Mouse (Mus musculus): ENCODE results near the gene Grtp1. TPM values are rescaled to one million over a fixed set of nuclear protein-coding genes. Genes with fewer than 3 reads are reported as not detected.
A peak's percentile ranks its signal among the peaks of the same experiment; 100 is the strongest.

The Grtp1 gene
- polyA plus RNA-seq, 1 experiment from 2014 or later, result 15.3 TPM

DNA sequence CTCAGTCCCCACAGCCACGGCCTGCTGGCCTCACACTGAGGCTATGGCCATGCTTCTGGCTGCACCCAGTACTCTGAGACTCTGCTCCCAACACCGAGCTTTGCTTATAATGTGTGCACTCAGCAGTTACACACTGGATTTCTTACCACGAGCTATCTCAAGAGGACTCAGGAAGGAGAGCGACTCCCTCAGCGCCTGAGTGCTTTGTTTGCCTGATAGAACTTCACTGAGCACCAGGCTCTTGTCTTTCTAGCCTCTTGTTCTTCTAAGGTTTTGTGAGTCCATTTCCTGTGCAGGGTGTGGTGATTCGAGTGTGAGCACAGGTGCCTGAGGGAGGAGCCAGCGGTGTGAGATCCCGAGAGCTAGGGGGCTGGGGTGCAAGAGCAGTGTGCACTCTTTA is 75.5 kb downstream of the Grtp1 start:
- Histone ChIP-seq H3K36me3 (replicated peaks) (peaks cover 92% of the 10 kb centered on the region), H3K4me1 (no peaks in the 10 kb centered on the region), H3K4me3 (no peak overlapping the region), H3K9me3 (no peaks in the 10 kb centered on the region), H3K27me3 (replicated peaks; ENCODE audit: low read depth, poor library complexity, severe bottlenecking) (no peaks in the 10 kb centered on the region), H3K27ac (replicated peaks) (no peak overlapping the region)
- 93% methylated on average over 8 of the region's 8 CpGs for WGBS
- DNase-seq (ENCODE audit: low spot score), result no peak

- H3K4me1 ChIP-seq, result no peaks in the 10 kb centered on the region
- no peak for DNase-seq (ENCODE audit: low spot score)
- 92% methylated on average over 7 of the region's 7 CpGs for WGBS
- H3K36me3 ChIP-seq (replicated peaks), result peaks cover 90% of the 10 kb centered on the region
- no peaks in the 10 kb centered on the region for H3K9me3 ChIP-seq
- H3K4me3 ChIP-seq, result no peak overlapping the region
- H3K27me3 ChIP-seq (replicated peaks; ENCODE audit: low read depth, poor library complexity, severe bottlenecking), result no peaks in the 10 kb centered on the region
- H3K27ac ChIP-seq (replicated peaks), result no peak overlapping the region
Observed at GRCm38 (mm10) chr8:13122887-13123421, 77.5 kb downstream of the Grtp1 start.

MicroRNAs within 50 kb of the gene (microRNA counts, 519-probe panel; counts per million panel counts)
- microRNA mmu-miR-1968, result 3,108 counts per million, percentile 70 among the panel's probes with 10 or more counts

Small RNAs within 50 kb of the gene (microRNA-seq; reads per million reads assigned to microRNA genes)
- gene Mir1968 (21.0 reads per million, percentile 30 among the genes with 10 or more reads in this experiment), gene Mir7065 (not detected)

Other genes with a start within 250 kb of the Grtp1 start
- gene F7, start 174.6 kb downstream of the Grtp1 start, polyA plus RNA-seq (2016; fragmentation: Nextera tagmentation; extraction: Ambion mirVana), result 0.13 and 0.15 TPM in 2 replicates
- 0.91 and 0.97 TPM in 2 replicates for gene F10, start 163.3 kb downstream of the Grtp1 start, polyA plus RNA-seq (2016; fragmentation: Nextera tagmentation; extraction: Ambion mirVana)
- 0.20 and 0.24 TPM in 2 replicates for gene Proz, start 139.7 kb downstream of the Grtp1 start, polyA plus RNA-seq (2016; fragmentation: Nextera tagmentation; extraction: Ambion mirVana)
- gene Pcid2, start 95.2 kb downstream of the Grtp1 start, polyA plus RNA-seq (2016; fragmentation: Nextera tagmentation; extraction: Ambion mirVana), result 57.8 and 59.2 TPM in 2 replicates
- 90.3 and 96.0 TPM in 2 replicates for gene Cul4a, start 95.0 kb downstream of the Grtp1 start, polyA plus RNA-seq (2016; fragmentation: Nextera tagmentation; extraction: Ambion mirVana)
- 183 TPM in 2 replicates for gene Lamp1, start 41.5 kb downstream of the Grtp1 start, polyA plus RNA-seq (2016; fragmentation: Nextera tagmentation; extraction: Ambion mirVana)
- 0.39 and 0.70 TPM in 2 replicates for gene Adprhl1, start 53.5 kb upstream of the Grtp1 start, polyA plus RNA-seq (2016; fragmentation: Nextera tagmentation; extraction: Ambion mirVana)
- 22.5 and 23.7 TPM in 2 replicates for gene Dcun1d2, start 87.5 kb upstream of the Grtp1 start, polyA plus RNA-seq (2016; fragmentation: Nextera tagmentation; extraction: Ambion mirVana)
- gene Tmco3, start 87.6 kb upstream of the Grtp1 start, polyA plus RNA-seq (2016; fragmentation: Nextera tagmentation; extraction: Ambion mirVana), result 33.7 and 37.8 TPM in 2 replicates
- 182 and 193 TPM in 2 replicates for gene Tfdp1, start 138.1 kb upstream of the Grtp1 start, polyA plus RNA-seq (2016; fragmentation: Nextera tagmentation; extraction: Ambion mirVana)
- not detected in 2 replicates for gene Atp4b, start 196.2 kb upstream of the Grtp1 start, polyA plus RNA-seq (2016; fragmentation: Nextera tagmentation; extraction: Ambion mirVana)
- gene Grk1, start 204.5 kb upstream of the Grtp1 start, polyA plus RNA-seq (2016; fragmentation: Nextera tagmentation; extraction: Ambion mirVana), result 0.02 and 0.03 TPM in 2 replicates
- gene Tmem255b, start 234.6 kb upstream of the Grtp1 start, polyA plus RNA-seq (2016; fragmentation: Nextera tagmentation; extraction: Ambion mirVana), result 0.13 and 0.20 TPM in 2 replicates

All from embryonic facial prominence, embryonic 10.5 days (tissue).